Mouse (Mus musculus): ENCODE data around the gene Hoxd10.

Hoxd10 gene

GRCm38 (mm10) chr2:74708676-74709075 is 17.0 kb downstream of the Hoxd10 start:
- CTCF ChIA-PET: interaction anchor here (0.7 kb wide), 1 partner anchor 52 kb away, joined by 4 read pairs; no protein-coding TSS in a partner anchor

- CTCF ChIA-PET: no interaction called here
Measured at GRCm38 (mm10) chr2:74709465-74710419, 18.0 kb downstream of the Hoxd10 start.

DNA sequence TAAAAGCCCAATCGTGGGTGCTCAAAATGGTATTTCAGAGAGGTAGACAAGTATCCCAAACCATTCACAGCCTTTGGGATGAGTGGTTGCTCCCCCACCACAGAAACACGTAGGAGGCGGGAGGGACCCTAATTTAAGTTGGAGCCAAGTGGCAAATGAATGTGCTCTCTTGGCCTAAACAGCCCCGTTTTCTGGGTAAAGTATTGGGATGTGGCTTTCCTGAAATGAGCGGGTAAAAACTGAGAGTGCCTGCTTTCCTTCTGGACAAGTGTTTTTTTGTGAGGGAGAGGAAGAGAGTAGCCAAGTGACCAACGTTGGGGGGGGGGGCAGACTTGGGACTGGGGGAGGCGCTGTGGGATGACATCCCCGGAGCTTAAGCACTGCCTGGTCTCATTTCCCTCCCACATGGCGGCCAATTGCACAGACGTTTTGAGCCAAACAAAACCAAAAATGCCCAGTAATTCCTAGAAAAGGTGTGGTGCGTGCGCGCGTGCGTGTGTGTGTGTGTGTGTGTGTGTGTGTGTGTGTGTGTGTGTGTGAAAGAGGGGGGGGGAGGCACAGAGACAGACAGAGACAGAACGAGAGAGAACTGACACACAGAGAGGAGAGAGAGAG is 19.3 kb downstream of the Hoxd10 start:
- CTCF ChIA-PET: no interaction called here

GRCm38 (mm10) chr2:74711721-74712621 is 20.2 kb downstream of the Hoxd10 start, which contains the start of the genes Hoxd3 and Hoxd4:
TSS of gene Hoxd3 (plus strand) at chr2:74711927.
TSS of gene Hoxd4 (plus strand) at chr2:74711929.
- CTCF ChIA-PET: no interaction called here

GRCm38 (mm10) chr2:74713239-74714150 is 21.8 kb downstream of the Hoxd10 start:
- CTCF ChIA-PET: interaction anchor here (0.5 kb wide), 1 partner anchor 12 kb away, joined by 6 read pairs; no protein-coding TSS in a partner anchor

GRCm38 (mm10) chr2:74714156-74714789 is 22.5 kb downstream of the Hoxd10 start:
- CTCF ChIA-PET: interaction anchor here (0.5 kb wide), 1 partner anchor 11 kb away, joined by 6 read pairs; no protein-coding TSS in a partner anchor

GRCm38 (mm10) chr2:74714881-74715280 is 23.2 kb downstream of the Hoxd10 start:
- CTCF ChIA-PET: no interaction called here

GRCm38 (mm10) chr2:74715504-74716241 is 23.9 kb downstream of the Hoxd10 start:
- CTCF ChIA-PET: interaction anchor here (0.6 kb wide), 1 partner anchor 248 kb away, joined by 5 read pairs; no protein-coding TSS in a partner anchor

DNA sequence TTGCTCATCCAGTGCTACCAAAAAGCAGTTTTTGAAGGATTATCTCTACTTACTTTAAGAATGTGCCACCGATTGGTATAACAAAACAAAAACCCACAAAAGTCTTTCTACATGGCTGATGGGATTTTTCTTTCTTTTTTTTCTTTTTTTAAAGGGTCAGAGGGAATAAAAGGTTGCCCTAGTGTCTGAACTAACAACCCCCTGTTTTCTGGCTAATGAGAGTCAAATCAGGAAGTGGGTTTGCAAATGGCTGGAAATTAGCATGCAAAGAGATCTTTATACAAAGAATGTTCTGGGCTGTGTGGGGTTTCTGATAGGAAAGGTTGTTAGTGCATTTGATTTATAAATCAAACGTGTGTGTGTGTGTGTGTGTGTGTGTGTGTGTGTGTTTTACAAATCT is 28.7 kb downstream of the Hoxd10 start:
- CTCF ChIA-PET: no interaction called here

DNA sequence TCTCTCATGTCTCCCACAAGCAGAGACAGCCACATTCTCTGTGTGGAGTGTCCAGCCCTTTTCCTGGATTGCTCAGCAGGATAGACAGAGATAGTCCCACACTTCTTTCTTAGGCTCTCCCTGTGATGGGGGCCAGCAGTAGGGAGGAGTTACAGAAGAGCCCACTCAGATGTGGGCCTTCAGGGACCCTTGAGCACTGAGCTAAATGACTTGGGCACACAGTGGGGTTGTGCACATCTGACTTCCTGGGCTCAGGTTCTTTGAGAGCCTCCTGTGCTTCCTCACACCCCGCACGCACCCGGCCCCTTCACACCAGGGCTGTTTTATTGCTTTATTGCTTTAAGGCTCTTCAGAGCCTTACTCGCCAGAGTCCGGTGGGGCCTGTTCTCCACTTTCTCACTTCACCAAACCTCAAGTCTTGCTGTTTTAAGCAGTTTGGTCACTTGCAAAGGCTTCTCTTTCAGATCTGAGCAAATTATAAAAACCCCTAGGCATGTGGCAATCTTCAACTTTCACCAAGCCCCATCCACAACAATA is 29.3 kb downstream of the Hoxd10 start:
- CTCF ChIA-PET: no interaction called here

GRCm38 (mm10) chr2:74721882-74722281 is 30.2 kb downstream of the Hoxd10 start:
- CTCF ChIA-PET: no interaction called here

GRCm38 (mm10) chr2:74722949-74723348 is 31.2 kb downstream of the Hoxd10 start:
- CTCF ChIA-PET: interaction anchor here (0.6 kb wide), 1 partner anchor 1394 kb away, joined by 3 read pairs; no protein-coding TSS in a partner anchor

DNA sequence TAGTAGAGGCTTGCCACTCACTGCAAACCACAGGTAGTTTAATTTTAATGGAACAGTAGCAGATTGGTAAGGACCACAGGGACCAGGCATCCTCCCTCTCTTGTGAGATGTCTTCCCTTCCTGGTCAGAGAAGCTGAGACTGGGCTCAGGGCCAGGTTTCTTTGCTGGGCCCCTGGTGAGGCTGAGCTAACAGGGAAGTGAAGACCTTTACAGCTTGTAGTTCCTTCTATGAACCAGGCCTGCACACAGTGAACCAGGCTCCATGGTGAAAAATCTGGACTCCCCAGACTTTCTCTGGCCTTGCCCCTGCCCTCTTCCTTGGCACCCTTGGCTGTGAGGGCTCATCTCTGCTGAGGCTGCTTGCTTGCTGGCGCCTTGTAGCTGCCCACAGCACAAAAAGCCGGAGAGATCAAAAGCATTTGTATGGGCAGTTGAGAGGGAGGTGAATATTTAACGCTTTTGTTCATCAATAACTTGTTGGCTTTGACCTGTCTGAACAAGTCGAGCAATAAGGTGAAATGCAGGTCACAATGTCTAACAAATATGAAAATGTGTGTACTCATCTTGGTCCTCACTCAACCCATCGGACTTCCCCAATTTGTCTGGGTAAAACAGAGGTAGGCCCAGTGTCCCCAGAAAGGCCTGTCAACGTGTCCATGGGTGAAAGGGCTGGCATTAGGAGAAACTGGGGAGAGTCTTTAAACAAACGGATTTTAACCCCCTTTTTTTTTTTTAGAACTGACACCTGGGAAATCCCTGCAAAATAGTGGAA is 32.7 kb downstream of the Hoxd10 start:
- CTCF ChIA-PET: no interaction called here

- CTCF ChIA-PET: interaction anchor here (0.7 kb wide), 1 partner anchor 11 kb away, joined by 6 read pairs; no protein-coding TSS in a partner anchor
Measured at GRCm38 (mm10) chr2:74725171-74725570, 33.4 kb downstream of the Hoxd10 start.

- CTCF ChIA-PET: no interaction called here
Measured at GRCm38 (mm10) chr2:74726551-74726950, 34.8 kb downstream of the Hoxd10 start, which contains the start of gene Gm28230. TSS of gene Gm28230 (plus strand) at chr2:74726728.

DNA sequence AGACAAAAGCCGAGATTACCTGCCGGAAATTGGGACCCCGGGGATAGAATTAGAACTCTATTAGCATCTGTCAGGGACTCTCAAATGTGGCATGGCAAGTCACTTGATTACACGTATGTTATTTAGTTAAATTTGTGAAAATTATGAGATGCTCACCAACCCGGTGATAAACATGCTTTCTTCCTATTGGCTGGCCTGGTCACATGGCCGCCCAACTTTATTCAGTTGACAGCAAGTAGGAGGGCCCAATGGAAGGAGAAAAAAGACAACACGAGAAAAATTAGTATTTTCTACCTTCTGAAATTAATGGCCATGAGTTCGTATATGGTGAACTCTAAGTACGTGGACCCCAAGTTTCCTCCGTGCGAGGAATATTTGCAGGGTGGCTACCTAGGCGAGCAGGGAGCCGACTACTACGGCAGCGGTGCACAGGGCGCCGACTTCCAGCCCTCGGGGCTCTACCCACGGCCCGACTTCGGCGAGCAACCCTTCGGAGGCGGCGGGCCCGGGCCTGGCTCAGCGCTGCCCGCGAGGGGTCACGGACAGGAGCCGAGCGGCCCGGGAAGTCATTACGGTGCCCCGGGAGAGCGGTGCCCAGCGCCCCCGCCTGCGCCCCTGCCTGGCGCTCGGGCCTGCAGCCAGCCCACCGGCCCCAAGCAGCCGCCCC is 35.4 kb downstream of the Hoxd10 start:
- CTCF ChIA-PET: no interaction called here

DNA sequence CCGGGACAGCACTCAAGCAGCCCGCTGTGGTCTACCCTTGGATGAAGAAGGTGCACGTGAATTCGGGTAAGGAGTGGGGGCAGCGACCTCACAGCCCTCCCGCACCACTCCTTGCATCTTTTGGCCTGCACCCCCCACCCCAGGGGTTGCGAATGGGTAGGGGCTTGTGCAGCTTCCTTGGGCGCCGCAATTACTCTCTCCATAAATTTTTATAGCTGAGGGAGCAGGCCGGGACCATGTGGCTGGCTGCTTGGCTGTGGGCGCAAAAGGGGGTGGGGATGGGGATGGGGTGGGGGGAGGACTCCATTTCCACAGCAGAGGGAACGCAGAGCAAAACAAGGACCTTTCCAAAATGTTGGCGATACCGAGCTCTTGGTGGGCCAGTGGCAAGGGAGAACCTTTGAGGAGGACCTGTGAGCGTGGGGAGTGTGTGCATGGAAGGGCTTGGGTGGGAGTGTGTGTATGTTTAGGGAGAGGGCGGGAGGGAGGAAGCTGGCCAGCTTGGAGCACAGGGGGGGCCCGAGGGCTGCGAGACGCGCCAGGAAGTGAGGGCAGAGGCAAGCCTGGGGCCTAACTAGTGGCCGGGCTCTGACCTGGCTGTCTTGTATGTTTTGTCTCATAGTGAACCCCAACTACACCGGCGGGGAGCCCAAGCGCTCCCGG is 36.0 kb downstream of the Hoxd10 start:
- CTCF ChIA-PET: no interaction called here
